Mouse (Mus musculus): ENCODE data around the gene Slc12a8. TPM values are rescaled to one million over a fixed set of nuclear protein-coding genes. Genes with fewer than 3 reads are reported as not detected.

The Slc12a8 gene
- total RNA-seq, 1 experiment = 3.7 TPM

- Histone ChIP-seq H3K9me3 (ENCODE audit: control insufficient read depth, insufficient read depth, low read depth, low read length) (no peaks in the 10 kb centered on the region), H3K27ac (ENCODE audit: insufficient read depth, low read depth, low read length, poor library complexity, severe bottlenecking) (no peak overlapping the region), H3K4me3 (ENCODE audit: insufficient read depth in 1 of 2, low read depth in 1 of 2, low read length in 2 of 2, poor library complexity in 1 of 2, severe bottlenecking in 1 of 2) (no peak overlapping the region), H3K9ac (ENCODE audit: insufficient read depth, low read depth, low read length, poor library complexity, severe bottlenecking) (no peak overlapping the region), H3K4me1 (ENCODE audit: control insufficient read depth in 2 of 2, insufficient read depth in 2 of 2, low read length in 2 of 2, poor library complexity in 1 of 2) (no peaks in the 10 kb centered on the region), H3K36me3 (ENCODE audit: control insufficient read depth, insufficient read depth, low read length, poor library complexity, severe bottlenecking) (no peaks in the 10 kb centered on the region)
- TF ChIP-seq CHD2 (IDR thresholded peaks at IDR 0.05; ENCODE audit: low read depth, low read length) = no peak
- no peak for TF ChIP-seq ZC3H11A (IDR thresholded peaks at IDR 0.05; ENCODE audit: borderline replicate concordance, low read depth, low read length)
- no peak for TF ChIP-seq ZNF384 (IDR thresholded peaks at IDR 0.05; ENCODE audit: low read depth, low read length)
- TF ChIP-seq HCFC1 (IDR thresholded peaks at IDR 0.05; ENCODE audit: borderline replicate concordance, insufficient read depth, low read length) = no peak
- no peak for TF ChIP-seq MAFK (IDR thresholded peaks at IDR 0.05; ENCODE audit: insufficient read depth, low read depth, low read length)
- in situ Hi-C loops (cut with MboI; ENCODE audit: low sequenced_read_pairs in 2 of 2, unreplicated experiment in 2 of 2) = no loop called here
- no peak for DNase-seq (ENCODE audit: low read depth, low spot score)
Observed at GRCm38 (mm10) chr16:33666226-33666625, 149.1 kb downstream of the Slc12a8 start.

- H3K9ac ChIP-seq (ENCODE audit: insufficient read depth, low read depth, low read length, poor library complexity, severe bottlenecking) = no peak overlapping the region
- in situ Hi-C loops (cut with MboI; ENCODE audit: low sequenced_read_pairs in 2 of 2, unreplicated experiment in 2 of 2) = no loop called here
- no peak overlapping the region for H3K27ac ChIP-seq (ENCODE audit: insufficient read depth, low read depth, low read length, poor library complexity, severe bottlenecking)
- H3K4me1 ChIP-seq (ENCODE audit: control insufficient read depth in 2 of 2, insufficient read depth in 2 of 2, low read length in 2 of 2, poor library complexity in 1 of 2) = no peaks in the 10 kb centered on the region
- H3K4me3 ChIP-seq (ENCODE audit: insufficient read depth in 1 of 2, low read depth in 1 of 2, low read length in 2 of 2, poor library complexity in 1 of 2, severe bottlenecking in 1 of 2) = no peak overlapping the region
- H3K36me3 ChIP-seq (ENCODE audit: control insufficient read depth, insufficient read depth, low read length, poor library complexity, severe bottlenecking) = no peaks in the 10 kb centered on the region
- no peaks in the 10 kb centered on the region for H3K9me3 ChIP-seq (ENCODE audit: control insufficient read depth, insufficient read depth, low read depth, low read length)
- no peak for DNase-seq (ENCODE audit: low read depth, low spot score)
- TF ChIP-seq ZC3H11A (IDR thresholded peaks at IDR 0.05; ENCODE audit: borderline replicate concordance, low read depth, low read length) = no peak
- TF ChIP-seq ZNF384 (IDR thresholded peaks at IDR 0.05; ENCODE audit: low read depth, low read length) = no peak
- TF ChIP-seq HCFC1 (IDR thresholded peaks at IDR 0.05; ENCODE audit: borderline replicate concordance, insufficient read depth, low read length) = no peak
- no peak for TF ChIP-seq MAFK (IDR thresholded peaks at IDR 0.05; ENCODE audit: insufficient read depth, low read depth, low read length)
- no peak for TF ChIP-seq CHD2 (IDR thresholded peaks at IDR 0.05; ENCODE audit: low read depth, low read length)
Observed at GRCm38 (mm10) chr16:33666985-33667538, 149.9 kb downstream of the Slc12a8 start.

DNA sequence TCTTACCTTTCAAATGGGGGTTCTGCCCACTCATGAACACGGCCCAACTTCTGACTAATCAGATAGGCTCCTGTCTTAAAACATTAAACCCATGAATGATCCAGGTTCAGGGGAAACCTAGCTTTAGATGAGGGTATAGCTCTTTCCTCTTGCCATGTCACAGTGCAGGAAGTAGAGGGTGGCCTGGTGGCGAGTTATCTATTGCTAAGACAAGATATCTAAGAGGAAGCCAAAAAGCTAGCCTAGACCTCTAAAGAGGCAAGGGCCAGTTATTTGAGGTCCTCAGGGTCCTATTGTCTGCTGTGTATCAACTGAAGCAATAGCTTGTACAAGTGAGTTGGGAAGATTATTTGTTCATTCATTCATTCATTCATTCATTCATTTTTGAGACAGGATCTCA is 151.3 kb downstream of the Slc12a8 start:
- Histone ChIP-seq H3K4me1 (ENCODE audit: control insufficient read depth in 2 of 2, insufficient read depth in 2 of 2, low read length in 2 of 2, poor library complexity in 1 of 2) (no peaks in the 10 kb centered on the region), H3K36me3 (ENCODE audit: control insufficient read depth, insufficient read depth, low read length, poor library complexity, severe bottlenecking) (no peaks in the 10 kb centered on the region), H3K4me3 (ENCODE audit: insufficient read depth in 1 of 2, low read depth in 1 of 2, low read length in 2 of 2, poor library complexity in 1 of 2, severe bottlenecking in 1 of 2) (no peak overlapping the region), H3K9me3 (ENCODE audit: control insufficient read depth, insufficient read depth, low read depth, low read length) (no peaks in the 10 kb centered on the region), H3K9ac (ENCODE audit: insufficient read depth, low read depth, low read length, poor library complexity, severe bottlenecking) (no peak overlapping the region), H3K27ac (ENCODE audit: insufficient read depth, low read depth, low read length, poor library complexity, severe bottlenecking) (no peak overlapping the region)
- no peak for DNase-seq (ENCODE audit: low read depth, low spot score)
- in situ Hi-C loops (cut with MboI; ENCODE audit: low sequenced_read_pairs in 2 of 2, unreplicated experiment in 2 of 2) = no loop called here
- TF ChIP-seq ZC3H11A (IDR thresholded peaks at IDR 0.05; ENCODE audit: borderline replicate concordance, low read depth, low read length) (no peak), HCFC1 (IDR thresholded peaks at IDR 0.05; ENCODE audit: borderline replicate concordance, insufficient read depth, low read length) (no peak), MAFK (IDR thresholded peaks at IDR 0.05; ENCODE audit: insufficient read depth, low read depth, low read length) (no peak), ZNF384 (IDR thresholded peaks at IDR 0.05; ENCODE audit: low read depth, low read length) (no peak), CHD2 (IDR thresholded peaks at IDR 0.05; ENCODE audit: low read depth, low read length) (no peak)

DNA sequence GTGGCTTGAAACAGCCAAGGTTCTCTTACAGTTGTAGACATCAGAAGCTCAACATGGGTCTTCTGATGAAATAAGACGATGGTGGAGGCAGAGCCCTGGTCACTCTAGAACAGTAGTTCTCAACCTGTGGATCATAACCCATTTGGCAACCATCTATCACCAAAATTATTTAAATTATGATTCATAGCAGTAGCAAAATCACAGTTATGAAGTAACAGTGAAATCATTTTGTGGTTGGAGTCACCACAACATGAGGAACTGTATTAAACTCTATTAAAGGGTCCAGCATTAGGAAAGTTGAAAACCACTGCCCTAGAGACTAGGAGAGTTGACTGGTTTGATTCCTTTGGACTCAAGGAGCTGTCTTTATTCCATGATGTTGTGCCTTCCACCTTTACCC is 151.9 kb downstream of the Slc12a8 start:
- in situ Hi-C loops (cut with MboI; ENCODE audit: low sequenced_read_pairs in 2 of 2, unreplicated experiment in 2 of 2) = no loop called here

More for the DNA sequence above, 151.9 kb downstream of the Slc12a8 start:
- no peak overlapping the region for H3K4me3 ChIP-seq (ENCODE audit: insufficient read depth in 1 of 2, low read depth in 1 of 2, low read length in 2 of 2, poor library complexity in 1 of 2, severe bottlenecking in 1 of 2)
- no peak overlapping the region for H3K9ac ChIP-seq (ENCODE audit: insufficient read depth, low read depth, low read length, poor library complexity, severe bottlenecking)
- no peak overlapping the region for H3K27ac ChIP-seq (ENCODE audit: insufficient read depth, low read depth, low read length, poor library complexity, severe bottlenecking)
- no peaks in the 10 kb centered on the region for H3K4me1 ChIP-seq (ENCODE audit: control insufficient read depth in 2 of 2, insufficient read depth in 2 of 2, low read length in 2 of 2, poor library complexity in 1 of 2)
- no peak for DNase-seq (ENCODE audit: low read depth, low spot score)
- H3K9me3 ChIP-seq (ENCODE audit: control insufficient read depth, insufficient read depth, low read depth, low read length) = no peaks in the 10 kb centered on the region
- H3K36me3 ChIP-seq (ENCODE audit: control insufficient read depth, insufficient read depth, low read length, poor library complexity, severe bottlenecking) = no peaks in the 10 kb centered on the region
- TF ChIP-seq HCFC1 (IDR thresholded peaks at IDR 0.05; ENCODE audit: borderline replicate concordance, insufficient read depth, low read length) (no peak), CHD2 (IDR thresholded peaks at IDR 0.05; ENCODE audit: low read depth, low read length) (no peak), ZC3H11A (IDR thresholded peaks at IDR 0.05; ENCODE audit: borderline replicate concordance, low read depth, low read length) (no peak), ZNF384 (IDR thresholded peaks at IDR 0.05; ENCODE audit: low read depth, low read length) (no peak), MAFK (IDR thresholded peaks at IDR 0.05; ENCODE audit: insufficient read depth, low read depth, low read length) (no peak)

Data from ES-E14 (cell line).